In genomic region chr6:145448361-145448760, GRCm38 (mm10) we compare ENCODE assay signal across 26 mouse cellular contexts.
A peak's percentile ranks its signal among the peaks of the same experiment; 100 is the strongest.
DNase-seq lines count a peak whose midpoint lies in the region; ATAC-seq and TF ChIP-seq lines count a peak whose summit lies in the region.
"Had no signal": no experiment of that assay in that cellular context is flagged by ENCODE, and none has a peak within 500 bp of the region (broad histone marks: within the 10 kb centered on the region; RNA-seq: fewer than 3 reads in every experiment).

No protein-coding gene starts in this region.

- H3K4me3 ChIP-seq in heart, embryonic 16.5 days (ENCODE audit: low read length): no peak overlapping the region
- no peak overlapping the region for H3K4me3 ChIP-seq in heart, adult 2 months
- no peak overlapping the region for H3K4me3 ChIP-seq in limb, embryonic 14.5 days (replicated peaks; ENCODE audit: low read length)
- no peak overlapping the region for H3K4me3 ChIP-seq in limb, embryonic 10.5 days
- H3K4me3 ChIP-seq: embryonic facial prominence, embryonic 12.5 days; heart, embryonic 10.5 days; hindbrain, embryonic 12.5 days; hindbrain, embryonic 15.5 days had no signal

- in situ Hi-C loops in Patski (cut with MboI; ENCODE audit: low pct_unique_long_range_greater_than_20kb): no loop called here

- H3K9ac ChIP-seq in heart, embryonic 16.5 days (ENCODE audit: low read length): no peak overlapping the region
- H3K9ac ChIP-seq in heart, adult 2 months (ENCODE audit: low read depth, low read length): no peak overlapping the region
- H3K9ac ChIP-seq in limb, embryonic 14.5 days (ENCODE audit: low read depth, low read length, severe bottlenecking): no peak overlapping the region
- H3K9ac ChIP-seq: embryonic facial prominence, embryonic 12.5 days; forebrain, postnatal 0 days; hindbrain, embryonic 12.5 days; hindbrain, embryonic 15.5 days had no signal

- DNase-seq in heart, adult 2 months: no peak
- DNase-seq in limb, embryonic 14.5 days (ENCODE audit: low spot score): peak; percentile 21
- DNase-seq in limb, embryonic 10.5 days (ENCODE audit: low spot score): no peak
- DNase-seq in MN1 (ENCODE audit: low spot score) (peak; percentile 10), Patski (ENCODE audit: low read depth, low spot score) (no peak)
- no peak for DNase-seq in T-cell, adult 2 months (ENCODE audit: low spot score)
- no peak for DNase-seq in cerebellum, adult 11 months
- DNase-seq: adrenal gland, adult 8-10 months; adrenal gland, postnatal 25 days; B cell, adult 2 months; cerebellum, adult 18-20 months; cerebellum, adult 9-10 months; cerebellum, postnatal 14 days; forebrain, postnatal 0 days; gastrocnemius, postnatal 25 days; heart, adult 18-20 months had no signal

- no peaks in the 10 kb centered on the region for H3K9me3 ChIP-seq in heart, embryonic 16.5 days (replicated peaks; ENCODE audit: control insufficient read depth, low read length)
- H3K9me3 ChIP-seq in limb, embryonic 14.5 days (ENCODE audit: control insufficient read depth, low read length): no peaks in the 10 kb centered on the region
- no peaks in the 10 kb centered on the region for H3K9me3 ChIP-seq in limb, embryonic 10.5 days (replicated peaks)
- H3K9me3 ChIP-seq: embryonic facial prominence, embryonic 12.5 days; heart, embryonic 10.5 days; hindbrain, embryonic 12.5 days; hindbrain, embryonic 15.5 days had no signal

- POLR2A ChIA-PET in Patski (lab: Charles Lee): no interaction called here

- H3K36me3 ChIP-seq in heart, embryonic 16.5 days (ENCODE audit: control insufficient read depth, insufficient read depth): no peaks in the 10 kb centered on the region
- H3K36me3 ChIP-seq in heart, adult 2 months (ENCODE audit: control insufficient read depth, insufficient read depth, low read length): no peaks in the 10 kb centered on the region
- H3K36me3 ChIP-seq in limb, embryonic 14.5 days (ENCODE audit: control insufficient read depth, insufficient read depth, low read length): no peaks in the 10 kb centered on the region
- H3K36me3 ChIP-seq in limb, embryonic 10.5 days: no peaks in the 10 kb centered on the region
- H3K36me3 ChIP-seq: embryonic facial prominence, embryonic 12.5 days; G1E; heart, embryonic 10.5 days; heart, embryonic 13.5 days; hindbrain, embryonic 12.5 days; hindbrain, embryonic 15.5 days had no signal

- intact Hi-C loops in heart, adult 2 months (cut with DNase I): no loop called here

- TF ChIP-seq EP300 in heart, adult 2 months (IDR thresholded peaks at IDR 0.05; ENCODE audit: insufficient read depth, low read depth, low read length): no peak

- WGBS in heart, embryonic 16.5 days: 42% methylated on average over 2 of the region's 2 CpGs
- 42% methylated on average over 2 of the region's 2 CpGs for WGBS in heart, adult 2 months
- 56% methylated on average over 2 of the region's 2 CpGs for WGBS in limb, embryonic 14.5 days
- WGBS in limb, embryonic 10.5 days: 84% methylated on average over 2 of the region's 2 CpGs

- no peaks in the 10 kb centered on the region for H3K27me3 ChIP-seq in heart, embryonic 16.5 days (ENCODE audit: control insufficient read depth, insufficient read depth, low read length)
- H3K27me3 ChIP-seq in heart, adult 2 months (ENCODE audit: control insufficient read depth, insufficient read depth, low read length): no peaks in the 10 kb centered on the region
- no peaks in the 10 kb centered on the region for H3K27me3 ChIP-seq in limb, embryonic 14.5 days (ENCODE audit: control insufficient read depth, insufficient read depth, low read length)
- no peaks in the 10 kb centered on the region for H3K27me3 ChIP-seq in limb, embryonic 10.5 days (ENCODE audit: low read depth, poor library complexity, severe bottlenecking)
- no peaks in the 10 kb centered on the region for H3K27me3 ChIP-seq in Patski
- H3K27me3 ChIP-seq: CH12.LX; embryonic facial prominence, embryonic 12.5 days; heart, embryonic 13.5 days; hindbrain, embryonic 12.5 days; hindbrain, embryonic 15.5 days had no signal

- H3K4me2 ChIP-seq in heart, embryonic 16.5 days (ENCODE audit: low read depth, low read length): no peak overlapping the region
- no peak overlapping the region for H3K4me2 ChIP-seq in limb, embryonic 14.5 days (replicated peaks; ENCODE audit: low read depth, low read length, severe bottlenecking)
- H3K4me2 ChIP-seq: embryonic facial prominence, embryonic 12.5 days; hindbrain, embryonic 12.5 days; hindbrain, embryonic 15.5 days had no signal

- TF ChIP-seq CTCF in heart, adult 2 months (IDR thresholded peaks at IDR 0.05): no peak
- no peak for TF ChIP-seq CTCF in Patski (IDR thresholded peaks at IDR 0.05)

- peak overlapping the region; percentile 39; the same call in 1 of the 2 replicates for H3K27ac ChIP-seq in heart, embryonic 16.5 days (ENCODE audit: low read length)
- no peak overlapping the region for H3K27ac ChIP-seq in heart, adult 2 months
- H3K27ac ChIP-seq in limb, embryonic 14.5 days (replicated peaks; ENCODE audit: low read depth, low read length): no peak overlapping the region
- H3K27ac ChIP-seq in limb, embryonic 10.5 days: no peak overlapping the region
- H3K27ac ChIP-seq: embryonic facial prominence, embryonic 12.5 days; hindbrain, embryonic 12.5 days; hindbrain, embryonic 15.5 days had no signal

- no peak for TF ChIP-seq POLR2A in heart, adult 2 months (IDR thresholded peaks at IDR 0.05; ENCODE audit: insufficient read depth, low read depth, low read length)
- no peak for TF ChIP-seq POLR2A in limb, embryonic 14.5 days (IDR thresholded peaks at IDR 0.05; ENCODE audit: borderline replicate concordance, extremely low read depth, insufficient read depth, insufficient read length)

- ATAC-seq in heart, embryonic 16.5 days (replicated peaks; ENCODE audit: extremely low read depth, insufficient read depth, low FRiP score): no peak
- ATAC-seq in limb, embryonic 14.5 days (ENCODE audit: low FRiP score, low read depth): no peak
- ATAC-seq in Patski: peak; percentile 58
- ATAC-seq: forebrain, embryonic 14.5 days; forebrain, postnatal 0 days; intestine, postnatal 0 days had no signal

- CTCF ChIA-PET in Patski (lab: Charles Lee): interaction anchor here (1.2 to 1.9 kb wide), 2 partner anchors 31 to 301 kb away, joined by 3 read pairs; no protein-coding TSS in a partner anchor

- H3K4me1 ChIP-seq in heart, embryonic 16.5 days (ENCODE audit: control insufficient read depth, insufficient read depth, low read length): peaks cover 24% of the 10 kb centered on the region
- peaks cover 5% of the 10 kb centered on the region for H3K4me1 ChIP-seq in heart, adult 2 months (ENCODE audit: control insufficient read depth, insufficient read depth, low read length)
- H3K4me1 ChIP-seq in limb, embryonic 14.5 days (ENCODE audit: control insufficient read depth, insufficient read depth, low read length): peaks cover 45% of the 10 kb centered on the region
- peaks cover 20% of the 10 kb centered on the region; the same call in 1 of the 2 replicates for H3K4me1 ChIP-seq in limb, embryonic 10.5 days
- H3K4me1 ChIP-seq: hindbrain, embryonic 12.5 days; hindbrain, embryonic 15.5 days had no signal

- no peaks in the 10 kb centered on the region for H3K79me2 ChIP-seq in heart, adult 2 months (replicated peaks; ENCODE audit: control insufficient read depth, insufficient read depth, low read length)

Comparison
In these comparisons a context has a peak if more than half of its experiments do, and no peak if none do; other contexts are left out.
1. DNase-seq: peak in limb, embryonic 14.5 days (single experiment) and MN1 (single experiment); none in heart, adult 2 months (0 of 2), limb, embryonic 10.5 days (single experiment), Patski (single experiment), T-cell, adult 2 months (single experiment) and cerebellum, adult 11 months (single experiment).